Mouse (Mus musculus) adrenal gland, postnatal 25 days (tissue): Measurements from ENCODE around the gene Slc39a11. TPM values are rescaled to one million over a fixed set of nuclear protein-coding genes. Genes with fewer than 3 reads are reported as not detected.

Experiments used
- DNase-seq: peaks from one replicate; pipeline ENCODE4 v3.0.0; 2021; ENCODE audit warnings: mixed read lengths
- total RNA-seq: library from RNA; stranded (reverse); gene quantifications from 2 replicates; pipeline ENCODE4 v1.2.3, GENCODE M21; 2021

Gene Slc39a11
- total RNA-seq, 1 experiment from 2014 or later: 26.3 TPM

DNA sequence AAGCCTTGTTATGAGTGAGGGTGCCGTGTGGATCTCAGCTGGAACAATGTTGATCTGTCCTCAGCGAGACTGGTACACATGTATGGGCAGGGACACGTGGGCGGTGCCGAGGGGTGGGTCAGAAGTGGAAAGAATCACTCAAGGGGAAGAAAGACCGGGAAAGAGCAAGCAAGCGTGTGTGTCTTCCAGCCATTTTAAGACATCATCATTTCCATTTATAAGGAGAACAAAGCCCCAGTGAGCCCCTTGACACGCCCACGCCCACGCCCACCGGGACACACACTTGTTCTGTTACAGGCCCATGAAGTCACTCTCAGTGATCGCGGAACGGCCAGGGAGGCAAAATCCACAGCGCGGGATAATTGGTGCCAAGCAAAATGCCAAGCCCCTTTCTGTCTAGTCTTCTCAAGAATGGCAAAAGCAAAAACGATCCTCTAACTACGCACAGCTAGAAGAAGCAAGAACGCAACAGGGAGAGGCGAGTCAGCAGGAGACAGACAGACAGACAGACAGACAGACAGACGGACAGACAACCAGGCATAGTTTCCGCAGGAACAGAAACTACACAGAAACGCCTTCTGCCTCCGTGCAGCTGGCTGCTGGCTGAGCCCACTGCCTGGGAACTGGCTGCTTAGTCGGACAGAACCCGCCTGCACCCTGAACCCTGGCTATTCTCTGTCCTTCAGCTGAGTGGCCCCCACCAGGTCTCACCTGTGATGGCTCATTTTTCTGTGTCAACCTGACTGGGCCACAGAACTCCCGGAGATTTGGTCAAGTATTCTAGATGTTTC lies 364.7 kb downstream of the Slc39a11 start:
- no peak for DNase-seq

DNA sequence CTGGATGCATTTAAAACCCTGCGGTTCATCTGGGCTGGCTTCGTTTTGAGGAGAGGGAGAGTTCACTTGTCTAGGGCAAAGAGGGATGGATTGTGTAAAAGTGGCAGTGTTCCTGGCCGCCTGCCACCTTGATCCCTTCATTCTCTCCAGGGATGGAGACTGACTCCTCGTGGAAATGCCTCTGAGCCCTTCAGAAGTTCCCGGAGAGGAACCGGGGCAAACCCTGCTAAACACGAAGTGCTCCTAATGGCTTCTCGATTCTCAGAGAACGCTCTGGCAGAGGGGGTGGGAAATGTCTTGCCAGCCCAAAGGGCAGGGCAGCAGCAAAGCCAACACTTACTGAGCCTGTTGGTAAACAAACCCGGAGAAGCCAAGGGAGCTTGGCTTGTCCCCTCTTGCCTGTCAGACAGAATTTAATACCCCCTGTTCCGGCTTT lies 366.5 kb downstream of the Slc39a11 start:
- DNase-seq: peak; percentile 43

DNA sequence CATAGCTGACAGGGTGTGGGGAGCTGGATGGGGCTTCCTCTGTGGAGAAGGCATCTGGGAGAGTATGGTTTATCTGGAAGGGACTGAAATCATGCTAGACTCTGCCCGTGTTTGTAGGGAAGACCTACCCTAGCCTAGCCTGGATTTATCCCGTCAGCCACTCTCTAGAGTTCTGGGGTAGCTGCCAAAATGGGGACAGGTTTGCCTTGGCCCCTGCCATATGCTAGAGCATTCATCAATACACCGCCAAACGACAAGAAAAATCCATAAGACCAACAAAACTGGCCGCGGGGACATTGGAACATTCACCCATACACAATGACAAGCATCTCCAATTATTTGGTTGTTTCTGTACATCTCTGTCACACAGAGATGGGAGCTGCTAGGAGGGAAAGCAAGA lies 371.6 kb downstream of the Slc39a11 start:
- no peak for DNase-seq

DNA sequence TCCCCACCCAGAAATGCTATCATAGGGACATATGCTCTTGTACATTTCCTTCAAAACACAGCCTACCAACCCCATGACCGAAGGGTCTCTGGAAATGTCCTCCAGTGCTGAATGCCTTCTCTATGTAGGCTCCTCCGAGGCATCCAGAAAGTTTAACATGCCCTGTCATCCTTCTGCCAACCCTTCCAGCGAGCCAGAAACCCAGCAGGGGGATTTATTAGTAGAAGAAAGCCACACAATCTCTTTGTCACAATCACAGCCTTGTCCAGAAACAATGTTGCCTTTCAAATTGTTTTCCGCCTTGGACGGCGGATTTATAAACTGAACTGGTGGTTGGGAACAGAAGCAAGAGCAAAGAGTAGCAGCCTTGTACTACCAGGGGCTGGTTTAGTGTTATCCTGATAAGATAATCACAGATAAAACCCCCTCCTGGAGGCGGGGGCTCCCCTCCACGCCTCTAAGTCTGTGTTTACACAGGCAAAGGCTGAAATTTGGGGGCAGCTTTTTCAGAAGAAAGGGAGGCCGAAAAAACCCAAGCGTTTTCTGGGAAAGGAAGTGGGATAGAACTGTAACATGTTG lies 372.8 kb downstream of the Slc39a11 start:
- DNase-seq: no peak

DNA sequence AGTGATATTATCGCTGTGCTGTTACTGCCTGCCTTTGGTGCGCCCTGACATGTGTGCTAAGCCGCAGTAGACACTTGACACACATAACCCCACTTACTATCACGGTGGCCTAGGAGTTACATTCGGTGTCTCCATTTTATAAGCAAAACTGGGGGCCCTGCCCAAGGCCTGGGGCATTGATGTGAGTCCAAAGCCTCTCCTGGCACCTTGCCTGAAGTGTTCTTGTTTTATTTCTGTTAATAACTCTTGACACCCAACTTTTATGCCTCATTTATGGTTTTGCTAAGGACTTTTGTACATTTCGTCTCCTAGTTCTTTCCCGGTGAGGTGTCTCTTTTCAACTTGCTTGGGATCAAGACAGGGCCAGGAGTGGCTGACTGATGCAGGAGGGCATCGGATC lies 373.4 kb downstream of the Slc39a11 start:
- no peak for DNase-seq

DNA sequence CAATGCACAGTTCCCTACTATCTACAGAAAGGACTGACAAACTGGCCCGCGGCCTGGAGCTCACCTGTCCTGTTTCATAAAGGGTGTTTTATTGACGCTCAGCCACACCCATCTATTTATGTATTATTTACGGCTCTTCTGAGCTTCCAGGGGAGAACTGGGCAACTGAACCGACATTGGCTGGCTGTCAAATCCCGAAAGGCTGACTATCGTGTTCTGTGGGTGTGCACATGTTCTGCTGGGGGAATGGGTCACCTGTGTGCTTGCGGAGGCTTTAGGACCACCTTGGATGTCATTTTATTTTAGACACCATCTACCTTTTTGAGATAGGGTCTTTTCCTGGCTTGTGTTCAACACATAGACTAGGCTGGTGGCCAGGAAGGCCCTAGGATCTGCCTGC lies 375.8 kb downstream of the Slc39a11 start:
- DNase-seq: no peak

DNA sequence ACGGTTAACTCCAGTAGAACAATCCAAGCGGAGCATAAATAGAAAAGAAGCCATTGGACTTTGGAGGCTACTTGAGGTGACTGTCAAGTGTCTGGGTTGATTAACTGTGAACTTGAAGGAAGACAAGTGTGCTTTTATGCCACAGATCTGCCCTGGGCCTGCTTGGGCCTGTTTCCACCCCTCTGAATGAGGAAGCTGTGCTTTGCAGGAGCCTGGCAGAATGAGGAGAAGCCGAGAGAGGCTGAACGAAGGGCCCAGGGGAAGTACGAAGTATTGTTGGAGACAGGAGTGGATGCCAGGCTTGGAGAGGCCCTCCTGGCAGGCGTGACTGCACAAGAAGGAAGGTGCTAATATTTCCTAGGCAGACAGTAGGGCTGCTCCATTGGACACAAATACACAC lies 378.0 kb downstream of the Slc39a11 start:
- no peak for DNase-seq

DNA sequence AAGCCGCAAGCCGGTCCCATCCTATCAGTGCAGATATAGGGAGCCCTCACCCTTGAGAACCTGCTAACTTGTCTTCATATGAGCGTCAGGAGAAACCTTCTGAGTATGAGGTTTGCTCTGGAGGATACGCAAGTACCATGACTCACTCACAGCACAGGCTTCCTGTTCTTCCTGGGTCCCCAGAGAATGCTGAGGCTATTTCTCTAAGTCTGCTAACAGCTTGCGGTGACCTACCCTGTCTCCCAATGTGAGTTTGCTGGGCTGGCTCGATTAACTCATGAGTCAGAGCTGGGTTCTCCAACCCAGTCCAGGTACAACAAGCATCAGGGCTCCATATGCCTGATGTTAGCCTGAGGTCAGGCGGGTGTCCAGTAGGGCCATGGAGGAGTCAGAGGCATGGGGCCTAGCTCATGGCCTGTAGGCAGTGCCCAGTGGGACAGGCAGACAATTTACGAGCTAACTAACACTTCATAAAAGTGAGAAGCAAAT lies 381.0 kb downstream of the Slc39a11 start:
- no peak for DNase-seq

DNA sequence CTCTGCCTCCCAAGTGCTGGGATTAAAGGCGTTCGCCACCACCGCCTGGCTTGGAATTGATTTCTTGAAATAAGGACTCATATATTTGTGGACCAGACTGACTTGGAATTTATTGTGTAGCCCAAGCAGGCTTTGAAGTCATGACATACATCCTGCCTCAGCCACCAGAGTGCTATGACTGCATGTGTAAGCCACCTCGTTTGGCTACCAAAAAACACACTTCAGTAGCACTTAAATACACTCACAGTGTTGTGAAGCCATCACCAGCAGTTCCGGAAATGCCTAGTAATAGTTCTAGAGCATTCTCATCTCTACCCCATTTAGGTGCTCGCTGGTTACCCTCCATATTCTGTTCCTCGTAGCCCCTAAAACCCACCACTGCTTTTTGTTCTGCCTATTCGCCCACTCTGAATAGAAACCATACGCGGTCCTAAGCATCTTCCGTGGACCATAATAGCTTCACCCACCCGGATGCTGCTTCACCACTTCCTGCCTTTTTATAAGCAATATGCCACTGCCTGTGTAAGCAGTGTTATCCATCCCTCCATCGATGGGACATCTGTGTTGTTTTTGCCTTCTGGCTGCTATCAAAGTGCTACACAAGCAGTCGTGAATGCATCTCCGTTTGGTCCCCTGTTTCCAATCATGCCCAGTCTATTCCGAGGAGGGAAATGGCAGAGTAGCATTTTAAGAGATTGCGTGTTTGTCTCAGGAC lies 382.2 kb downstream of the Slc39a11 start:
- DNase-seq: no peak

DNA sequence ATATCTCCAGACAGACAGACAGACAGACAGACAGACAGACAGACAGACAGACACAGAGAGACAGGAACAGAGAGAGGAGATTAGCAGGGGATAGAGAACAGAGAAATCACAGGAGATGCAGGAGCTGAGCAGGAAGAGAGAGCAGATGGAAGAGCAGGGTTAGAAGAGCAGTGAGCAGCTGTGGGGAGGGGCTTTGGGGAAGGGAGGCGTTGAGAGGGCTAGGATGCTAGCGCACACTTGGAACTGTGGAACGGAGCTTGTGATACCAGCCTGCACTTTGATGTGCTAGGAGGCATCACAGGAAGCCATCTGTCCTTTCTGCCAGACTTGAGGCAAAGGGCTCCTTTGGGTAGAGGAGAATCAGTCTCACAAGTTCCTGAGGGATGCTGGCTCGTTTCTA lies 383.2 kb downstream of the Slc39a11 start:
- no peak for DNase-seq

DNA sequence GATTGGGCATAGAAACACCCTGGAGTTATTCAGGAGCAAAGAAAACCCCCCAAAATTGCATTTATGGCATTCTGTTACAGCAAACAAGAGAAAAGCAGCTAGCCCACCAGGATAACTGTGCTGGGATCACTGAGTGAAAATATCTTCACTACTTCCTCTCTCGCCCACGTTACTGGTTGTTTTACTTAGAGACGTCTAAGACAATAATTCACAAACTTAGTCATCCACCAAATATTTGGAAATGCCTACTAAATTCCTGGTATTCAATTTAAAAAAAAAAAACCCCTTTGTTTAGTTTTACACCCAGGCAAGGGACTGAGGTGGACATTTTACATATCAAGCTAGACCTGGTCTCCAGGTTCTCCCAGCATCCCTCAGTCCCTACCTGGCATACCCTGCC lies 384.3 kb downstream of the Slc39a11 start:
- DNase-seq: no peak

DNA sequence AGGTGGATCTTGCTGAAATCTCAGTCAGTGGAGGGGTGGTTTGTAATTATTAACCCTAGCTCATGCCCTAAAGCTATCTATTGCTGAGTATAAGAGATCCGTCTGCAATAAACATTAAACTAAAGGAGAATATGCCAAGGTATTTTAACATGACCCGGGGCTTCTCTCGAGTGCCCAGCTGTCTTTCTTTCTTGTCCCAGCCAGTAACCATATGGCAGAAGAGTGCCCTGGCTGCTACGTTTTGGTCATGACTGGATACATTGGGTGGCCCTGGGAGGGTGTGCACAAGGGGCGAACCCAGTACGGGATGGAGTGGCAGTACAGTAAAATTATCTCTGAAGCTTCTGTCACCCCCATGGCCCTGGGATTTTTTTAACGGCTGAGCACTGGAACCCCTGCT lies 385.9 kb downstream of the Slc39a11 start:
- DNase-seq: no peak

DNA sequence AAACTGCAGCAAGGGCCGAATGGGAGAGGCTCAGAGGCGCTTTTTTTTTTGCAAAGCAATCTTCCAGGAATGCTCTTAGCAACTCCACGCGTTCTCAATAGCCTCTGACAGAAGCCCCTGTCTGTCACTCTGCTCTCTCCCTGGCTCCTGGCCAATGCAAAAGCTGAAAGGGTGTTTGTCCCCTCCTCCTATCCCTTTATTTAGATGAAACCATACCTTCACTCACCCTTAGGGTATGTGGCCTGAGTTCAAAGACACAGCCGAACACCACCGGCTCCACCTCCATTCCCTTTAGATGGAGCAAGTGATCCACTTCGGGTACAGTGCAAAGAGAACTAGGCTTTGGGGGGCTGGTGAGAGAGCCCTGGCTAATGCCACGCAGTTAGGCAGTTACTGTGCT lies 387.8 kb downstream of the Slc39a11 start:
- no peak for DNase-seq

DNA sequence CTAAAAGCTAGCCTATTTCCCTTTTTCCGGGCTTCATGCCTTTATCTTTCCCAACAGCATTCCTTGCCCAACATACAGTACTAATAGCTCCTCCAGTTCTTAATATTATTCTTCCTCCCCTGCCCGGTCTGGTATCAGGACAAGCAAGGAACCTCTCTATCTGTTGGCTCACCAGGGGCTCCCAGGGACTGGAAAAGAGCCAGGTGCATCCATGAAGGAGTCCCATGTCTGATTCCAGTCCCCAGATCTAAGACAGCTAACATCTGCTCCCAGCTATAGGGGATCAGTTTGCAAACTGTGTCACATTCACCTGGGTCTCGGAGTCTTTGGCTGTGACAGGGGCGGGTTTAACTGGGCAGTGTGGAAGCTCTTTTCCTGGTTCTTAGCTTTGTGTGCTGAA lies 388.5 kb downstream of the Slc39a11 start:
- no peak for DNase-seq

DNA sequence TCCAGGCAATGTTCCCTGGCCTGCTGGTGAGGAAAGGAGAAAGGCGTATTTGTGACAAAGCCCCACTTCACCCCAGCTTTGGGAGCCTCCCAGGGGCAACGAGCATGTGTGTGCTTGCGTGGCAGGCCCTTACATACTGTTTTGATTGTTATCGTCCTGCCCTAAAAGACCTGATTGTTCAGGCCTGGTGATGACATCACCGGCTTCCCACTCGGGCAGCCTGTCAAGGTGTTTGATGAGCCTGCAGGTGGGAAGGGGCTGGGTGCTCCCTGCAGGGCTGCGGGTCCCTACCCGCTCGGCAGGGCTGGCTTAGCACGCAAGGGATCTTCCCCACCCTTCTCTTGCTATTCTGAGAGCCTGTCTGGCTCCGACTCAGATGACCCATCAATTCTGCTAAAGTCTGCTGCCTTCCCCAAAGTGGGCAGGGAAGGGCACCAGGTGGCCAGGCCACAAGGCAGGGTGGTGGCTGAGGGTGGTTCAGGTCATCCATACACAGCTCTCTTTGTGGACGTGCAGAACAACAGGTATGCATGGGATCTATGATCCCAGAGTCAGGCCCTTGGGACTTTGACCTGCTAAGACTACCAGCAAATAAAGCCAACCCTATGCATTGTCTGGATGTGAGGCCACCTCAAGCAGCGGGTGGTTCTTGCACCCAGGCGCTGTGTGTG lies 390.0 kb downstream of the Slc39a11 start:
- no peak for DNase-seq

DNA sequence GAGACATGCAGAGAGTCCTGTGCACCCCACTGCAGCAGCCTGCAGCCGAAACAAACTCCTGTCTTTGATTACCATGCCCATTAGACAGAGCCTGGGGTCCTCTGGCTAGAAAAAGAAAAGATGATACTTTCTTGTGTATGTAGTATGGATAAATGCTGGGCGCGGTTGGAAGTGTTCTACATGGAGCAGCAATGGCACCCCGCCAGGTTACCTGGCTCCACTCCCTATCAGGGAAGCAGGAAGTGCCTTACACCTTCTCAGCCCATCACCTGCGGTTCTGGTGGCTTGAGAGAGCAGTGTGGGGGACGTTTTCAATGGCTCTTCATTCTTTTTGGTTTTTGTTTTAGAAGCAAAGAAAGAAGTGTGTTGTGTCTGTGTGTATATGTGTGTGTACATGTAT lies 391.9 kb downstream of the Slc39a11 start:
- DNase-seq: no peak

DNA sequence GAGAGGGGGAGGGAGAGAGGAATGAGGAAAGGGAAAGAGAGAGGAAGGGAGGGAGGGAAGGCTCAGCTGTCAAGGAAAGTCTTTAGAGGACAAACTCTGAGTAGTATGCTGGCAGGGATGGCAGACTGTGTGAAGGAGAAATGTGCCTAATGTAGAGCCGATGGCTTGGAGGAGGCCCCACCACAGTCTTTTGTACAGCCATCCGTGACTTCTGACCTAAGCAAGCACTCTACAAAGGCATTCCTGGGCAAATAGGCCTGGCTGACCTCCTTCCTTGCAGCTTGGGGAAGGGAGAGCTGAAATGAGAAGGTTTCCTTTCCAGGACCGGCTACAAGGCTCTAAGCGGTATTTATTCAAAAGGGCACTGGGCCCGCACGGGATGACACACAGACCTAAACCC lies 395.2 kb downstream of the Slc39a11 start:
- no peak for DNase-seq

DNA sequence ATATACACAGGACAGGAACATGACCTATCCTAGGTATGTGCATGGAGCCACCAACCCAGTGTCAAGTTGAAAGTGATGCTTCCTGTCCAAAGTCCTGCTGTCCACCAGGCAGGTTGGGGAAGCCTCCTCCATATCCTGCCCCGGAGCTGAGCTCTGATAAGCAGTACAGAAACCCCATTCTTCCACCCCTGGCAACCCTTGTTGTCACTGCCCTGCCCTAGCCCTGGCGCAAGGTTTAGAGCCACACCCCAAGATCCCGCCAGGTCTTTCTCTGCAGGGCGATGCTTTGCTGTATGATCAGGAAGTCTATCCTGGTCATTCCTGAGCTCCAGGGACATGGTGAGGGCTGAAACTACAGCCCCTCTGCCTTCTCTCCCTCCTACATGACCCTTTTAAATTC lies 396.7 kb downstream of the Slc39a11 start:
- DNase-seq: no peak

DNA sequence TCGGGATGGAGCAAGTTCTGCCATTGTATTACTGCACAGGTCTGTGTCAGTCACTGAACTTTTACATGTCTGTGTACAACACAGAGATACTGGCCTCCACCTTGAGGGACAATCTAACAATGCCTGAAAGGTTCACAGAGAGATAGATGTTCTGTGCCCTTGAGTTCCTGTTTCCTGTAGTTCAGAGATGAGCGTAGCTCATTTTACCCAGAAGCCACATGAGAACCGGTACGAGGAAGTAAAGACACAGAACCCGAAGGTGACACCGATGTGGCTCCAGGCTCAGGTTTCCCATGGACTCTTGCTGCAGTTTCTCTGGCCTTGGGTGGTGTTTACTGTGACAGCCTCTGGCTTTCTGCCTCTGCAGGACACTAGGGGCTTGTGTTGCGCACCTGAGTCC lies 398.7 kb downstream of the Slc39a11 start:
- no peak for DNase-seq

DNA sequence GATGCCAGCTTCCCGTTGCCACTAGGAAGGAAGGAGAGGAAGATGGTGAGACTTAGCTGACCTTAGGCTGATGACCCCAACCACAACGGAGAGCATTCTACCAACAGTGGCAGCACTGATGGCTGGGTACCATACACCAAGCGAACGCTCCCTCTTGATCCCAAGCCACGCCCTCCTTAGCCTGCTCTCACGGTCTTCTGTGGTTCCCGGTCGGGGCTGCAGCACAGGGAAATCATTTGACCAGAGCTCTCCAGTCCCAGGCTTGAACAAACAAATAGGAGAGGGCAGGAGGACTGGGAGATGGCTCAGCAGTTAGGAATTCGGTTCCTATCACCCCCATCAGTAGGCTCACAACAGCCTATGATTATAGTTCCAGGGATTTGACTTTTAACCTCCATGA lies 403.4 kb downstream of the Slc39a11 start:
- DNase-seq: no peak

DNA sequence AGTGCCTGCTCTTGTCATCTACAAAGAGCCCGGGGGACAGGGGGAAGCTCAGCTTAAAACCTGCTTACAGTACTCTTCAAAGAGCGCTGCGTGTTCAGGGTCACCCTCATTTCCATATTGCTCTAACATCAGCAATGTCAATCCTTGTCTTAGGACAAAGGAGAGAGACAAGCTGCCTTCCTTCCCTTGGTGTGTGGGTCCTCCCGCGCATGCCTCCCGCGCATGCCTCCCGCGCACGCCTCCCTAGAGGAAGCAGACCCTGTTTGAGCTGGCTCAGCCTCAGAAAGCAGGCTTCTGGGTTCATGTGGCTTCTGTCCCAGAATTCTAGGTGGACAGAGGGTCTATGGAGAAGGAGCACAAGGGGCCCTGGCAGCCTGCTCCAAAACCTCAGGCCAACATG lies 404.2 kb downstream of the Slc39a11 start:
- DNase-seq: no peak

DNA sequence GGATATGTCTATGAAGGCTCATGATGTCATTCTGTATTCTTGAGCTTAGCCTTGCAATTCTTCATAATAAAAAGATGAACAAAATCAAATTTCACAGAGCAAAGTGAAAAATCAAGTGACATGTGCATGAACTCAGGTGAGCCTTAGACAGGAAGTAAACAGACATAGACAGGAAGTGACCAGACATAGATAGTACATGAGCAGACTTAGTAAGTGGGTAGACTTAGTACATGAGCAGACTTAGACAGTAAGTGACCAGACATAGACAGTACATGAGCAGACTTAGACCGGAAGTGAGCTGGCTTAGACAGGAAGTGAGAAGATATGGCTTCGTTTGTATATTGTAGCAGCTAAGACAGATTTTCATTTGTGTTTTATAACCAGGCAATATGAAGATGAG lies 415.4 kb downstream of the Slc39a11 start:
- DNase-seq: no peak

DNA sequence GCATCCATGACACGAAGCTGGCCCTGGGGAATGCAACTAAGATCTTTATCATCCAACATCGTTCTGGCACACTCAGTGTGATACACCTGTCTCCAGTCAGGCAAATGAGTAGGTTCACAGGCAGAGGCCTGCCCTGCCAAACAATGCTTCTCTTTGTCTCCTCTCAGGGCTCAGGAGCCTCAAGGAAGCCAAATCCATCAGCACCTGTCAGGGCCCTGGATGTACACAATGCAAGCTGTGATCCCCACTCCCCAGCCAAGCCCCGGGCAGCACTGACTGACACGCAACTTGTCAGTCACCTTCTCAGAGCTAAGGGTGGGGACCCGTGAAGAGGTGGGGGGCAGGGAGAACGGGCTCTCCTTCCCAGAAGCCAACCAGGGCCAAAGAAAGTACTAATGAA lies 417.8 kb downstream of the Slc39a11 start:
- DNase-seq: no peak
